16 mouse cellular contexts compared by ENCODE assay signal in genomic region chr1:150503321-150503720, GRCm38 (mm10). TPM values are rescaled to one million over a fixed set of nuclear protein-coding genes. Genes with fewer than 3 reads are reported as not detected.
"Had no signal": no experiment of that assay in that cellular context is flagged by ENCODE, and none has a peak within 500 bp of the region (broad histone marks: within the 10 kb centered on the region; RNA-seq: fewer than 3 reads in every experiment).

No protein-coding gene starts in this region.

- H3K4me3 ChIP-seq: neural tube, embryonic 15.5 days; stomach, embryonic 15.5 days had no signal

- H3K4me2 ChIP-seq: neural tube, embryonic 15.5 days; stomach, embryonic 15.5 days had no signal

- H3K4me1 ChIP-seq: neural tube, embryonic 15.5 days; stomach, embryonic 15.5 days had no signal

- H3K27me3 ChIP-seq: neural tube, embryonic 15.5 days; stomach, embryonic 15.5 days had no signal

- H3K27ac ChIP-seq: neural tube, embryonic 15.5 days; stomach, embryonic 15.5 days; stomach, postnatal 0 days had no signal

- DNase-seq: retina, postnatal 1 day; right cerebral cortex, adult 18-20 months; right cerebral cortex, postnatal 14 days; right cerebral cortex, postnatal 25 days; right cerebral cortex, postnatal 4 days; spleen, adult 18-20 months; thymus, adult 18-20 months; thymus, adult 2 months; thymus, postnatal 14 days; thymus, postnatal 25 days; thymus, postnatal 36 days; thymus, postnatal 4 days had no signal

- H3K36me3 ChIP-seq: neural tube, embryonic 15.5 days; stomach, embryonic 15.5 days had no signal

- H3K9ac ChIP-seq: neural tube, embryonic 15.5 days; stomach, embryonic 15.5 days had no signal

- H3K9me3 ChIP-seq: neural tube, embryonic 15.5 days; stomach, embryonic 15.5 days had no signal

RNA-seq across cellular contexts. Expression of gene Prg4, which starts 37.4 kb away (rescaled TPM):
- polyA plus RNA-seq: small intestine, adult 2 months had no signal
